1 mouse cellular context compared by ENCODE assay signal in the genomic region with DNA sequence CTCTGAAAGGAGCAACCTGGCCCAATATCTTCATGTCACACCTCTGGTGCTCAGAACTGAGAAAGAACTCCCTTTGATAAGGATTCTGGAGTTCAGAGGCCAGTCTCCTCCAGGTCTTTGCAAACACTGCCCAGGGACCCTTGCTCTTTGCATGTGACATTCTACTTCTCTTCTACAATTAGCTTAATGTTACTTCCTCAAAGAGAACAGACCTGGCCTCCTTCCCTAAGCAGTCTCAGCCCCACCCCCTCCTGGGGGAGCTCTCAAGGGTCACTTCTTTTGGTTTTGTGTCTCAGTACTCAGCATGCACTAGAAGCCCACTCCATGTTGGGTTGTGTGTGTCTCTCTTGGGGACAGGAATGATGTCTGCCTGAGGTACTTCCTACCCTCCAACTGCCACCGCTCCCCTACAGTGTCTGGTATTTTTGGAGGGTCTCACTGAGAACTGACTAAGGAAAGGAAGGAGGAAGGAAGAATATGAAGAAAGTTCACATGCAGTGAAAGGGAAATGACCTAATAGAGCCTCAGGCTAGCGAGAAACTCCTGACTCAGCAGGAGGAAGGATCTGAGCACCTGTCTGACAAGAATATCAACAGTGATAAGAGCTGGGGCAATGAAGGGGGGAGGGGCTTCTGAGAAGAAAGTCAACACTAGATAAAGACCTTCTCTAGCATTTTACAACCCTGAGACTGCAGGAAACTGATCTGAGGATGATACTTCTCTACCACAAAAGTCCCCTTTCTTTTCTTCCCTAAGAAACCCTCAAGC.
A peak's percentile ranks its signal among the peaks of the same experiment; 100 is the strongest.
TF ChIP-seq lines count a peak whose summit lies in the region.

No protein-coding gene starts in this region.

TF ChIP-seq in MEL, 35 proteins besides CTCF, POLR2A, EP300 and RAD21 (continued from another document):
- peak; percentile 82 for TF ChIP-seq MAFK (IDR thresholded peaks at IDR 0.05; ENCODE audit: borderline replicate concordance, low read depth, low read length)
- TF ChIP-seq ZKSCAN1 (IDR thresholded peaks at IDR 0.05; ENCODE audit: low read depth, low read length) = no peak
- TF ChIP-seq ETS1 (IDR thresholded peaks at IDR 0.05; ENCODE audit: low read depth, low read length) = peak; percentile 70
- 0 out of 2 replicates have a peak, but pooled peaks have one; percentile 34 for TF ChIP-seq TCF12 (IDR thresholded peaks at IDR 0.05; ENCODE audit: low read depth, low read length)
- TF ChIP-seq CHD1 (IDR thresholded peaks at IDR 0.05; ENCODE audit: low read depth, low read length) = no peak
- no peak for TF ChIP-seq KAT2A (conservative IDR thresholded peaks at IDR 0.05; ENCODE audit: low read depth, low read length)
- no peak for TF ChIP-seq MAZ (IDR thresholded peaks at IDR 0.05; ENCODE audit: low read depth, low read length)
- TF ChIP-seq NELFE (IDR thresholded peaks at IDR 0.05; ENCODE audit: low read depth, low read length) = no peak
